Mouse (Mus musculus) intestine, embryonic 15.5 days (tissue): Measurements from ENCODE around the gene Olfr1232. TPM values are rescaled to one million over a fixed set of nuclear protein-coding genes. Genes with fewer than 3 reads are reported as not detected.

Experiments used
- ATAC-seq: fragments of 200-750 bp; cut with Nextera tagmentation; 2 replicates; pipeline ENCODE4 v1.8.0; 2017; ENCODE audit warnings: moderate TSS enrichment, moderate library complexity
- H3K27ac ChIP-seq: fragments of 300-500 bp; sonication (generic); 2 replicates; pipeline ENCODE4 v1.5.1; 2015; ENCODE audit warnings: mild to moderate bottlenecking, inconsistent platforms
- H3K27me3 ChIP-seq: fragments of 300-500 bp; sonication (generic); replicated peaks from 2 replicates; pipeline ENCODE4 v1.6.1; 2015; ENCODE audit warnings: inconsistent platforms
- H3K36me3 ChIP-seq: fragments of 300-500 bp; sonication (generic); 2 replicates; pipeline ENCODE4 v1.6.1; 2015; ENCODE audit warnings: inconsistent platforms
- H3K4me1 ChIP-seq: fragments of 300-500 bp; sonication (generic); replicated peaks from 2 replicates; pipeline ENCODE4 v1.6.1; 2015; ENCODE audit warnings: inconsistent platforms
- H3K4me2 ChIP-seq: fragments of 300-500 bp; sonication (generic); replicated peaks from 2 replicates; pipeline ENCODE4 v1.6.1; 2015; ENCODE audit warnings: mild to moderate bottlenecking, inconsistent platforms
- H3K4me3 ChIP-seq: fragments of 300-500 bp; sonication (generic); replicated peaks from 2 replicates; pipeline ENCODE4 v1.5.1; 2015; ENCODE audit warnings: inconsistent platforms
- H3K9ac ChIP-seq: fragments of 300-500 bp; sonication (generic); 2 replicates; pipeline ENCODE4 v1.6.1; 2015; ENCODE audit warnings: inconsistent platforms
- H3K9me3 ChIP-seq: fragments of 300-500 bp; sonication (generic); 2 replicates; pipeline ENCODE4 v1.6.1; 2016; ENCODE audit warnings: inconsistent platforms
- WGBS: fragments of 180-500 bp; shearing (Covaris S2); methylation state at CpG from one replicate; pipeline ENCODE4 v1.1.7; 2015; 5-methylcytosine and 5-hydroxymethylcytosine counted together
- polyA plus RNA-seq: library from polyadenylated mRNA; unstranded; fragments of >200 nt; fragmentation: Nextera tagmentation; extraction: Ambion mirVana; gene quantifications from 2 replicates; pipeline ENCODE4 v1.2.1, GENCODE M21; 2015

Olfr1232 gene
- polyA plus RNA-seq, result not detected in 2 replicates

DNA sequence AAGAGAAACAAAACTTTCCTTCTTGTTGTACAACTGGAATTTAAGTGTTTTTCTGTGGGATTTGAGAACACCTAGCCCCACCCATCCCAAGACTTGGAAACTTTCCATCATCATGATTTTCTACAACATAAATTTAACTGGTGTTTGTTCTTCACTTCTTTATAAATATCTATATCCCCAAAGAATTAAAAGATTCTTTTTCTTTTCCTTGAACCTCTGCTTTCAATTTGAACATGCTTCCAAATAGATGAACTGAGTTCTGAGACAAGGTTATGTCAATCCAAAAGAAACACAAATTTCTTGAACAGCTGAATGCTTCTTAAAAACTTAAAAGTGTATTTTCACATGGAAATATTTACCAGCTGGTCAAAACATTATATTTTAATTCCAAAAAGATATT is at the start of gene Olfr1232:
Gene Olfr1232 (minus strand): TSS at position 101 of the 400 bp plus-strand sequence.
- Histone ChIP-seq H3K9me3 (no peaks in the 10 kb centered on the region), H3K27me3 (no peaks in the 10 kb centered on the region), H3K9ac (no peak within 1 kb of the TSS), H3K4me1 (no peaks in the 10 kb centered on the region), H3K4me3 (no peak within 1 kb of the TSS), H3K27ac (no peak within 1 kb of the TSS), H3K36me3 (no peaks in the 10 kb centered on the region), H3K4me2 (no peak within 1 kb of the TSS)
- no peak for ATAC-seq

DNA sequence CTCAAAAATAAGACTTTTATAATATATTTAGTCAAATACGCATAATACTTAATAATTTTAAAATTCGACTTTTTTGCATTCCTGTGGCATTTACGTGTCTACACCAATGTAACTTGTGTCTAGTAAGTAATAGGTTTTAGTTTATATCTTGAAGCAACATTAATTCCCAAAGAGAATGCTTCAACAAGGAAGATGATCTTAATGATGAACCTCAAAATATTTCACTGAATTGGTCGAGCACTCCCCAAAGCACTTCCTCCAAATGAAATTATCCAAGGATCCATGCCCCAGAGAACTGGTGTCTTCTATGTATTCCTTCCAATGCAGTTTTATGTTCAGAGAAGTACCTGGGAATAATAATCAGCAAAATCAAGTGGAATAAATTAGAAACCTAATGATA is 35.3 kb upstream of the Olfr1232 start, which contains the start of gene Olfr1234:
Gene Olfr1234 (minus strand): TSS at position 101 of the 400 bp plus-strand sequence.
- no peaks in the 10 kb centered on the region for H3K36me3 ChIP-seq
- WGBS, result 91% methylated on average over 4 of the region's 4 CpGs
- H3K27me3 ChIP-seq, result no peaks in the 10 kb centered on the region
- no peaks in the 10 kb centered on the region for H3K9me3 ChIP-seq
- no peak within 1 kb of the TSS for H3K9ac ChIP-seq
- no peak within 1 kb of the TSS for H3K4me2 ChIP-seq
- H3K4me1 ChIP-seq, result no peaks in the 10 kb centered on the region
- H3K4me3 ChIP-seq, result no peak within 1 kb of the TSS
- H3K27ac ChIP-seq, result no peak within 1 kb of the TSS
- ATAC-seq, result no peak

DNA sequence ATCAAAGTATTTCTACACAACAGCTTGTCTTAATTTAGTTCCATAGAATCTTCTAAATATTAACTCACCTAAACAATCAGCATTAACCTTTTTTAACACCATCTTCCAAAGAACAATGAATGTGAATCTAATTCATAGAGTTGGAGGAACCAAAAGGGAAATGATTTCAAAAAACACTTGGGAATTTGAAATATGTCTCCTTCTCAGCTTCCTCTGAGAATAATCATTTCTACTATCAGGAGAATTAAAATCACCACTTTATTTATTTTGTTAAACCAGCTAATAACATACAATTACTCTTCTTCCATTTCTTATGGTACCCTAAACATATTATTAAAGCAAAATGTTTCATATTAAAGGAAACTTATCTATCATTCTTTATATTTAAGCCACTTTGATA is 12.8 kb upstream of the Olfr1232 start, which contains the start of gene Olfr1233:
Gene Olfr1233 (minus strand): TSS at position 101 of the 400 bp plus-strand sequence.
- Histone ChIP-seq H3K36me3 (no peaks in the 10 kb centered on the region), H3K4me2 (no peak within 1 kb of the TSS), H3K27me3 (no peaks in the 10 kb centered on the region), H3K9me3 (no peaks in the 10 kb centered on the region), H3K27ac (no peak within 1 kb of the TSS), H3K9ac (no peak within 1 kb of the TSS), H3K4me3 (no peak within 1 kb of the TSS), H3K4me1 (no peaks in the 10 kb centered on the region)
- no peak for ATAC-seq

DNA sequence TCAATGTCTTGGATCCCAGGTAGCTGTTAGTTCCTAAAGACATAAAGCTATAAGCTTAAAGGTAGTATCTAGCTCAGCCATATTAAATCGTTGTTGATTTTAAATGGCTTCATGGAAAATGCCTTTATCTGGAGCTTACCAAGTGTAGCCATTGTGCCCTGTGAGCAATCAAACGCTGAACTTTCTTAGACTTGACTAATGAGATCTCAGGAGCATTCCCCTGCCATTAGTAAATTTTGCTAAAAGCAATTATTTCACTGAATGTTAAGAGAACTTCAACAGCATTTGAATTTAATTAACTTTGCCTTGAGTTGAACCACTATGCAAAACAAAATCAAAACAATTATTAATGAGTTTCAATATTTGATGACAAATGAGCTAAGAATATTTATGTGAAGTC is 22.5 kb downstream of the Olfr1232 start, which contains the start of gene Olfr1231:
Gene Olfr1231 (minus strand): TSS at position 101 of the 400 bp plus-strand sequence.
- H3K27ac ChIP-seq, result no peak within 1 kb of the TSS
- H3K4me1 ChIP-seq, result no peaks in the 10 kb centered on the region
- H3K4me3 ChIP-seq, result no peak within 1 kb of the TSS
- no peaks in the 10 kb centered on the region for H3K27me3 ChIP-seq
- no peaks in the 10 kb centered on the region for H3K9me3 ChIP-seq
- ATAC-seq, result no peak
- no peaks in the 10 kb centered on the region for H3K36me3 ChIP-seq
- H3K9ac ChIP-seq, result no peak within 1 kb of the TSS
- 77% methylated on average over 2 of the region's 2 CpGs for WGBS
- no peak within 1 kb of the TSS for H3K4me2 ChIP-seq

DNA sequence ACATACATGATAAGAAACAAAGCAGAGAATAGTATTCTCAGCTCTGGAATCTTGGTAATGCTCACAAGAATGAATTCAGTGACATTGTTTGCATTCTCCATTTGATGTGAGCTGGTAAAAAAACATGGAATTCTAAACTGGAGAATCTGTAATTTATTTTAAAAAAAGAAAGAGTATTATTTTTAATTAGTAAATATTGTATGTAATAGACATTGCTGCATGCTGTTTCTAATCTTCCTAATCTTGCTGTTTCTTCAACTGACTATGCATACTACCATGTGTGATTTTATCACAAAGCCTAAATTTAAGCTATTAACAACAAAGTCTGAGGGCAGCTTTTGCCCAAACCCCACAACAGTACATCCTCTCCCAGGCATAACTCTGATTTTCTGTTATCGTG is 32.3 kb downstream of the Olfr1232 start, which contains the start of gene Olfr1230:
Gene Olfr1230 (minus strand): TSS at position 101 of the 400 bp plus-strand sequence.
- H3K9ac ChIP-seq, result no peak within 1 kb of the TSS
- H3K9me3 ChIP-seq, result no peaks in the 10 kb centered on the region
- H3K4me1 ChIP-seq, result no peaks in the 10 kb centered on the region
- no peaks in the 10 kb centered on the region for H3K36me3 ChIP-seq
- no peak within 1 kb of the TSS for H3K4me2 ChIP-seq
- no peak for ATAC-seq
- no peak within 1 kb of the TSS for H3K27ac ChIP-seq
- WGBS, result 67% methylated on average over 1 of the region's 1 CpGs
- no peaks in the 10 kb centered on the region for H3K27me3 ChIP-seq
- no peak within 1 kb of the TSS for H3K4me3 ChIP-seq

DNA sequence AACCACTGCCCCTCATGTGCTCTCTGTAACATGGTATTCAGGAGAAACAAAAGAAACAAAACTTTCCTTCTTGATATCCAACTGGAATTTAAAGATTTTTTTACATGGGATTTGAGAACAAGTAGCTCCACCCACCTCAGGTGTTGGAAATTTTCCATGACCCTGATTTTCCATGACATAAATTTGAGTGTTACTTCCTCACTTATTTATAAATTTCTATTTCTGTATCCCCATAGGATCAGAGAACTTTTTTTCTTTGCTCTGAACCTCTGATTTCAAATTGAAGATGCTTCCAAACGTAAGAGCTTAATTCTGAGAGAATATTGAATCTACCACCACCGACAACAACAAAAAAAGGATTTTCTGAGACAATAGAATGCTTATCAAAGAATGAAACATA is 41.6 kb downstream of the Olfr1232 start, which contains the start of gene Olfr1229:
Gene Olfr1229 (minus strand): TSS at position 101 of the 400 bp plus-strand sequence.
- WGBS, result 73% methylated on average over 2 of the region's 2 CpGs
- Histone ChIP-seq H3K4me2 (no peak within 1 kb of the TSS), H3K9ac (no peak within 1 kb of the TSS), H3K27ac (no peak within 1 kb of the TSS), H3K4me1 (no peaks in the 10 kb centered on the region), H3K9me3 (no peaks in the 10 kb centered on the region), H3K36me3 (no peaks in the 10 kb centered on the region), H3K27me3 (no peaks in the 10 kb centered on the region), H3K4me3 (no peak within 1 kb of the TSS)
- ATAC-seq, result no peak

Other genes with a start within 250 kb of the Olfr1232 start
- not detected in 2 replicates for gene Olfr1219, start 246.2 kb downstream of the Olfr1232 start, polyA plus RNA-seq
- not detected in 2 replicates for gene Olfr1220, start 222.8 kb downstream of the Olfr1232 start, polyA plus RNA-seq
- not detected in 2 replicates for gene Olfr1221, start 212.4 kb downstream of the Olfr1232 start, polyA plus RNA-seq
- gene Olfr1222, start 196.6 kb downstream of the Olfr1232 start, polyA plus RNA-seq, result not detected in 2 replicates
- not detected in 2 replicates for gene Olfr1223, start 178.1 kb downstream of the Olfr1232 start, polyA plus RNA-seq
- not detected in 2 replicates for gene Olfr1224-ps1, start 165.6 kb downstream of the Olfr1232 start, polyA plus RNA-seq
- gene Olfr1225, start 155.0 kb downstream of the Olfr1232 start, polyA plus RNA-seq, result not detected in 2 replicates
- gene Olfr1226, start 129.6 kb downstream of the Olfr1232 start, polyA plus RNA-seq, result not detected in 2 replicates
- not detected in 2 replicates for gene Olfr1228, start 75.6 kb downstream of the Olfr1232 start, polyA plus RNA-seq
- gene Olfr1229, start 41.7 kb downstream of the Olfr1232 start, polyA plus RNA-seq, result not detected in 2 replicates
- gene Olfr1230, start 32.4 kb downstream of the Olfr1232 start, polyA plus RNA-seq, result not detected in 2 replicates
- not detected in 2 replicates for gene Olfr1231, start 22.6 kb downstream of the Olfr1232 start, polyA plus RNA-seq
- gene Olfr1233, start 12.7 kb upstream of the Olfr1232 start, polyA plus RNA-seq, result not detected in 2 replicates
- gene Olfr1234, start 35.2 kb upstream of the Olfr1232 start, polyA plus RNA-seq, result not detected in 2 replicates
- gene Olfr1238, start 80.0 kb upstream of the Olfr1232 start, polyA plus RNA-seq, result not detected in 2 replicates
- not detected in 2 replicates for gene Olfr1239, start 90.7 kb upstream of the Olfr1232 start, polyA plus RNA-seq
- not detected in 2 replicates for gene Olfr1240, start 113.3 kb upstream of the Olfr1232 start, polyA plus RNA-seq
- not detected in 2 replicates for gene Olfr1241, start 157.5 kb upstream of the Olfr1232 start, polyA plus RNA-seq
- not detected in 2 replicates for gene Olfr1242, start 168.7 kb upstream of the Olfr1232 start, polyA plus RNA-seq
- gene Olfr1243, start 201.8 kb upstream of the Olfr1232 start, polyA plus RNA-seq, result not detected in 2 replicates
- not detected in 2 replicates for gene Olfr1245, start 248.8 kb upstream of the Olfr1232 start, polyA plus RNA-seq